12 mouse cellular contexts compared by ENCODE assay signal in the genomic region with DNA sequence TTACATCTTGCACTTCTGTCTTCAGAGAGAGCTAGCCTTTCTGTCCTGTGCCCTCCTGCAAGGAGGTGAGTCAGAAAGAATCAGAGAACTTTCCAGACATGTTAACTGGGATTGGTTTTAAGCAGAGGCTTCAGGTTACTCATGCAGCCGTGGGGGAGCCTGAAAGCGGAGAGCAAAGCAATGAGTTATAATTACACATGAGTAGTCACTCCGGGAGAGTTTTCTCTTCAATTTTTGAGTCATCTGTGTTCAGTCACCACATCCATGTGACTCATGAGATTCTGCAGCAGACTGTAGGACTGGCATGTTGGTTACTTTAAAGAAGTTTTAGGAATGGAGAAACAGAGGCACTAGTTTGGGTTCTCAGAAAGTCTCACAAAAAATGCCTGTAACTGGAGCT.
DNase-seq lines count a peak whose midpoint lies in the region; ATAC-seq and TF ChIP-seq lines count a peak whose summit lies in the region.
"Had no signal": no experiment of that assay in that cellular context is flagged by ENCODE, and none has a peak within 500 bp of the region (broad histone marks: within the 10 kb centered on the region; RNA-seq: fewer than 3 reads in every experiment).

No protein-coding gene starts in this region.

- no peak overlapping the region for H3K27ac ChIP-seq in layer of hippocampus, adult 2 months
- H3K27ac ChIP-seq in forebrain, embryonic 15.5 days (replicated peaks), result no peak overlapping the region
- H3K27ac ChIP-seq: embryonic facial prominence, embryonic 13.5 days; liver, embryonic 12.5 days; macrophage had no signal

- no peaks in the 10 kb centered on the region for H3K4me1 ChIP-seq in forebrain, embryonic 15.5 days
- H3K4me1 ChIP-seq: liver, embryonic 12.5 days had no signal

- H3K4me3 ChIP-seq in layer of hippocampus, adult 2 months, result no peak overlapping the region
- H3K4me3 ChIP-seq in forebrain, embryonic 15.5 days, result no peak overlapping the region
- H3K4me3 ChIP-seq: embryonic facial prominence, embryonic 13.5 days; liver, embryonic 12.5 days had no signal

- no peak overlapping the region for H3K9ac ChIP-seq in forebrain, embryonic 15.5 days (replicated peaks)
- H3K9ac ChIP-seq: embryonic facial prominence, embryonic 13.5 days; liver, embryonic 12.5 days had no signal

- no peak for TF ChIP-seq CTCF in layer of hippocampus, adult 2 months (conservative IDR thresholded peaks at IDR 0.05)

- DNase-seq in layer of hippocampus, adult 2 months (ENCODE audit: low spot score in 2 of 2), result peak; percentile 11 to 27
- DNase-seq in layer of hippocampus, postnatal 36 days, result no peak
- DNase-seq in adrenal gland, postnatal 14 days, result peak; percentile 57
- peak; percentile 24 to 62 for DNase-seq in left cerebral cortex, adult 9 months (ENCODE audit: low spot score in 2 of 2)
- no peak for DNase-seq in yolk sac, embryonic 10.5 days (ENCODE audit: low spot score)
- DNase-seq: thymus, adult 2 months had no signal

- 78% methylated on average over 3 of the region's 3 CpGs for WGBS in forebrain, embryonic 15.5 days

- no peaks in the 10 kb centered on the region for H3K9me3 ChIP-seq in forebrain, embryonic 15.5 days
- H3K9me3 ChIP-seq: embryonic facial prominence, embryonic 13.5 days; liver, embryonic 12.5 days had no signal

- no peaks in the 10 kb centered on the region for H3K36me3 ChIP-seq in forebrain, embryonic 15.5 days
- H3K36me3 ChIP-seq: embryonic facial prominence, embryonic 13.5 days; liver, embryonic 12.5 days had no signal

- H3K4me2 ChIP-seq in forebrain, embryonic 15.5 days (replicated peaks), result no peak overlapping the region
- H3K4me2 ChIP-seq: embryonic facial prominence, embryonic 13.5 days; liver, embryonic 12.5 days had no signal

- no peaks in the 10 kb centered on the region for H3K27me3 ChIP-seq in forebrain, embryonic 15.5 days
- H3K27me3 ChIP-seq: embryonic facial prominence, embryonic 13.5 days; liver, embryonic 12.5 days had no signal

- ATAC-seq in CD4-positive, CD25-positive, alpha-beta regulatory T cell, adult 4 months, result peak; percentile 63
- ATAC-seq in forebrain, embryonic 15.5 days (replicated peaks), result no peak
- ATAC-seq: hindbrain, embryonic 16.5 days; liver, embryonic 12.5 days had no signal

Comparison
In these comparisons a context has a peak if more than half of its experiments do, and no peak if none do; other contexts are left out.
1. DNase-seq: peak in layer of hippocampus, adult 2 months (2 of 2), adrenal gland, postnatal 14 days (single experiment) and left cerebral cortex, adult 9 months (2 of 2); none in layer of hippocampus, postnatal 36 days (0 of 2) and yolk sac, embryonic 10.5 days (single experiment).